ENCODE assay signal across 8 mouse cellular contexts in genomic region chr3:105704031-105705008, GRCm38 (mm10). TPM values are rescaled to one million over a fixed set of nuclear protein-coding genes. Genes with fewer than 3 reads are reported as not detected.
DNase-seq lines count a peak whose midpoint lies in the region; ATAC-seq and TF ChIP-seq lines count a peak whose summit lies in the region.

TSS of gene Inka2 (plus strand) at chr3:105704599.

- H3K4me1 ChIP-seq in hindbrain, embryonic 15.5 days (replicated peaks) = peaks cover 22% of the 10 kb centered on the region

- H3K27me3 ChIP-seq in hindbrain, embryonic 15.5 days = peaks cover 15% of the 10 kb centered on the region; the same call in 1 of the 2 replicates

- H3K27ac ChIP-seq in hindbrain, embryonic 15.5 days (replicated peaks) = peak within 1 kb of the TSS; percentile 69
- peak within 1 kb of the TSS; percentile 95 for H3K27ac ChIP-seq in left cerebral cortex, adult 2 months

- peak; percentile 95 for DNase-seq in ZHBTc4 (ENCODE audit: low read depth, low spot score)
- DNase-seq in cerebellum, postnatal 25 days = peak; percentile 90 to 91
- DNase-seq in frontal cortex, postnatal 36 days (ENCODE audit: low spot score in 2 of 2) = peak; percentile 86 to 87
- peak; percentile 84 for DNase-seq in left cerebral cortex, adult 2 months (ENCODE audit: extremely low spot score in 1 of 2, low spot score in 2 of 2)
- DNase-seq in right cerebral cortex, adult 2 months (ENCODE audit: low spot score in 2 of 2) = peak; percentile 80 to 83
- DNase-seq in urinary bladder, postnatal 25 days (ENCODE audit: low spot score) = peak; percentile 49

- no peaks in the 10 kb centered on the region for H3K9me3 ChIP-seq in hindbrain, embryonic 15.5 days

- peak within 1 kb of the TSS; percentile 52 for H3K4me3 ChIP-seq in hindbrain, embryonic 15.5 days
- peak within 1 kb of the TSS; percentile 71 for H3K4me3 ChIP-seq in left cerebral cortex, adult 2 months

- ATAC-seq in hindbrain, embryonic 15.5 days (ENCODE audit: low FRiP score, low read depth) = peak; percentile 95
- peak; percentile 85 for ATAC-seq in megakaryocyte, adult 5-6 weeks (ENCODE audit: poor library complexity, severe bottlenecking)

- 2% methylated on average over 38 of the region's 43 CpGs for WGBS in hindbrain, embryonic 15.5 days

- peak within 1 kb of the TSS; percentile 99 for H3K4me2 ChIP-seq in hindbrain, embryonic 15.5 days

- peak within 1 kb of the TSS; percentile 53 for H3K9ac ChIP-seq in hindbrain, embryonic 15.5 days

- intact Hi-C loops in left cerebral cortex, adult 2 months (cut with DNase I) = loop anchor here (1.0 kb wide), 2 partner anchors 11 to 12 kb away; no protein-coding TSS in a partner anchor

- no peak for TF ChIP-seq CTCF in left cerebral cortex, adult 2 months (IDR thresholded peaks at IDR 0.05)

- no peaks in the 10 kb centered on the region for H3K36me3 ChIP-seq in hindbrain, embryonic 15.5 days

RNA-seq across cellular contexts. Expression of gene Inka2, which starts in this region (rescaled TPM):
- 11.6 and 11.8 TPM in 2 replicates for polyA plus RNA-seq in hindbrain, embryonic 15.5 days (2015; fragmentation: Nextera tagmentation; extraction: Ambion mirVana)
- total RNA-seq in left cerebral cortex, adult 2 months (2021) = 100 to 1,000 TPM; 115 to 118 TPM
- total RNA-seq in megakaryocyte, adult 5-6 weeks (2015) = 0.42 TPM in 1 of 2 replicates, not detected in the other
- not detected in 2 replicates for total RNA-seq in megakaryocyte, adult 5-6 weeks (2017)

Comparison
In these comparisons a context has a peak if more than half of its experiments do, and no peak if none do; other contexts are left out.
1. Peak in every context shown above with its lines: DNase-seq, ATAC-seq, H3K4me3 ChIP-seq and H3K27ac ChIP-seq.
2. RNA of gene Inka2 (total RNA-seq): 115 to 118 TPM in left cerebral cortex, adult 2 months; 0.42 TPM in megakaryocyte, adult 5-6 weeks; every median in the first group is over 10 times any median in the second.
3. Peak in ATAC-seq in megakaryocyte, adult 5-6 weeks; RNA of the gene not detected or under 1 TPM.